Mouse (Mus musculus): ENCODE data around the gene Csrp3.

- no peak for TF ChIP-seq CTCF (IDR thresholded peaks at IDR 0.05; ENCODE audit: low read depth)
- no peak for TF ChIP-seq EP300 (IDR thresholded peaks at IDR 0.05; ENCODE audit: low read depth)
These were observed 4.3 kb downstream of the Csrp3 start for GRCm38 (mm10) chr7:48843541-48843940.
